Mouse (Mus musculus): ENCODE data around the gene Rasl11a. TPM values are rescaled to one million over a fixed set of nuclear protein-coding genes. Genes with fewer than 3 reads are reported as not detected.

Gene Rasl11a
- polyA plus RNA-seq, 1 experiment = not detected

GRCm38 (mm10) chr5:146823005-146823404 is 21.9 kb upstream of the Rasl11a start:
- TF ChIP-seq POLR2A (IDR thresholded peaks at IDR 0.05; ENCODE audit: borderline replicate concordance, low read depth, low read length) (no peak), CTCF (IDR thresholded peaks at IDR 0.05; ENCODE audit: low read depth, low read length) (no peak)
- H3K27ac ChIP-seq (ENCODE audit: insufficient read depth, low read depth, low read length) = no peak overlapping the region
- no peak overlapping the region for H3K4me3 ChIP-seq (ENCODE audit: insufficient read depth, low read length)
- H3K4me1 ChIP-seq (ENCODE audit: control insufficient read depth, insufficient read depth, low read length) = peaks cover 30% of the 10 kb centered on the region

DNA sequence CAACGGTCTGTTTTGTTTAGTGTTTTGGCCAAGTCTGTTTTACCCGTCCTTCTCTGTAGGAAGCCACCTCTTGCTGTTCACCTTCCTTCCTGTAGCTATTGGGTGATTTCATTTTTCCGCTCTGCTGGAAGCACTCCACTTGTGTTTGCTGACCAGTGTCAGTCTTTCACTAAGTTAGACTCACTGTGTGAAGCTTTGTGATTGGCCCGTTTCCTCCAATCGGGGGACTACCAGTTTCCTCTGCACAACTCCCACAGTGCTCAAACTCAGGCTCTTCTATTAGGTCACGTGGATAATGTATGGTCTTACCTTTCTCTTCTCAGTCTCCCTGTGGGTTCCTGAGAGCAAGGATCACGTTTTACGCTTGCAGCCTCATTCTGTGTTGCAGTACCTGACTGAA is 15.3 kb upstream of the Rasl11a start:
- H3K4me3 ChIP-seq (ENCODE audit: insufficient read depth, low read length) = peak overlapping the region; percentile 45
- peak overlapping the region; percentile 34; the same call in 1 of the 2 replicates for H3K27ac ChIP-seq (ENCODE audit: insufficient read depth, low read depth, low read length)
- TF ChIP-seq POLR2A (IDR thresholded peaks at IDR 0.05; ENCODE audit: borderline replicate concordance, low read depth, low read length) (no peak), CTCF (IDR thresholded peaks at IDR 0.05; ENCODE audit: low read depth, low read length) (no peak)
- peaks cover 13% of the 10 kb centered on the region for H3K4me1 ChIP-seq (ENCODE audit: control insufficient read depth, insufficient read depth, low read length)

- H3K4me3 ChIP-seq (ENCODE audit: insufficient read depth, low read length) = peak overlapping the region; percentile 79
- H3K4me1 ChIP-seq (ENCODE audit: control insufficient read depth, insufficient read depth, low read length) = peaks cover 11% of the 10 kb centered on the region
- peak overlapping the region; percentile 5; the same call in 1 of the 2 replicates for H3K27ac ChIP-seq (ENCODE audit: insufficient read depth, low read depth, low read length)
- no peak for TF ChIP-seq CTCF (IDR thresholded peaks at IDR 0.05; ENCODE audit: low read depth, low read length)
- no peak for TF ChIP-seq POLR2A (IDR thresholded peaks at IDR 0.05; ENCODE audit: borderline replicate concordance, low read depth, low read length)
Measured at GRCm38 (mm10) chr5:146832435-146832768, 12.5 kb upstream of the Rasl11a start.

DNA sequence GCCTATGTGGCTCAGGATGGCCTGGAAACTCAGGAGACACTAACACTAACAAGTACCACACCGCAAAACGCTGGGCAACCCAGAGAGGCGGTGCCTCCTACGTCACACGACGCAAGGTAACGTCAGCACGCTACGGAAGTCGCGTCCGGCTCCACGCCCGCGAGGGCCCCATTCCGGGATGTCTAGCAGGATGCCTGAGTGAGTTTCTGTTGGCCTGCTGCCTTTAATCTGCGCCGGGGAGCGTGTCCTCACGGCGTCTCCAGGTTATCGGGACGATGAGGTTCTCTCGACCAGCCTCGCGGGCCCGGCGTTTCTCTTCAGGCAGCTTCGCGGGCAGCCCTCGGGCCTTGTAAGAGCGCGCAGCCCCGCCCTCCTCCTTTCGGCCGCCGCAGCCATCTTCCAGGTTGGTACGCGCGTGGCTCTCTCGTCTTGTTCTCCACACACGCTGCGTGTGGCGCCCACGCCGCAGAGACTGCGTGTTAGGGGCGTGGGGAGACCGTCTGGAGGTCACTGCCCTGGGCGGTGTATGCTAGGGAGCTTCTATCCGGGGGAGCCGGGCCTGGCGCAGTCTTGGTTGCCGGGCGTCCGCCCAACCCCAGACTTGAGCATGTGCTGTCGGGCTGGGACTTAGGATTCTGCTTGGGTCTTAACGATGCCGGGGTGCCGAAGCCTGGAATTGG is 12.0 kb upstream of the Rasl11a start, which contains the start of gene Rpl21:
Gene Rpl21, plus strand, starts transcription at position 122 of the 680 bp plus-strand sequence.
- TF ChIP-seq POLR2A (IDR thresholded peaks at IDR 0.05; ENCODE audit: borderline replicate concordance, low read depth, low read length) (no peak), CTCF (IDR thresholded peaks at IDR 0.05; ENCODE audit: low read depth, low read length) (no peak)
- Histone ChIP-seq H3K4me3 (ENCODE audit: insufficient read depth, low read length) (peak within 1 kb of the TSS; percentile 79), H3K27ac (ENCODE audit: insufficient read depth, low read depth, low read length) (peak within 1 kb of the TSS; percentile 75), H3K4me1 (ENCODE audit: control insufficient read depth, insufficient read depth, low read length) (peaks cover 11% of the 10 kb centered on the region)

GRCm38 (mm10) chr5:146833673-146834201 is 11.1 kb upstream of the Rasl11a start:
- TF ChIP-seq POLR2A (IDR thresholded peaks at IDR 0.05; ENCODE audit: borderline replicate concordance, low read depth, low read length) = no peak
- no peak for TF ChIP-seq CTCF (IDR thresholded peaks at IDR 0.05; ENCODE audit: low read depth, low read length)
- H3K27ac ChIP-seq (ENCODE audit: insufficient read depth, low read depth, low read length) = peak overlapping the region; percentile 75
- H3K4me1 ChIP-seq (ENCODE audit: control insufficient read depth, insufficient read depth, low read length) = peaks cover 11% of the 10 kb centered on the region
- peak overlapping the region; percentile 79 for H3K4me3 ChIP-seq (ENCODE audit: insufficient read depth, low read length)

GRCm38 (mm10) chr5:146834959-146835358 is 9.9 kb upstream of the Rasl11a start:
- Histone ChIP-seq H3K4me3 (ENCODE audit: insufficient read depth, low read length) (no peak overlapping the region), H3K4me1 (ENCODE audit: control insufficient read depth, insufficient read depth, low read length) (peaks cover 11% of the 10 kb centered on the region), H3K27ac (ENCODE audit: insufficient read depth, low read depth, low read length) (no peak overlapping the region)
- TF ChIP-seq CTCF (IDR thresholded peaks at IDR 0.05; ENCODE audit: low read depth, low read length) (no peak), POLR2A (IDR thresholded peaks at IDR 0.05; ENCODE audit: borderline replicate concordance, low read depth, low read length) (no peak)

GRCm38 (mm10) chr5:146837967-146838720 is 6.7 kb upstream of the Rasl11a start:
- Histone ChIP-seq H3K4me3 (ENCODE audit: insufficient read depth, low read length) (no peak overlapping the region), H3K27ac (ENCODE audit: insufficient read depth, low read depth, low read length) (no peak overlapping the region), H3K4me1 (ENCODE audit: control insufficient read depth, insufficient read depth, low read length) (peaks cover 8% of the 10 kb centered on the region)
- TF ChIP-seq CTCF (IDR thresholded peaks at IDR 0.05; ENCODE audit: low read depth, low read length) (no peak), POLR2A (IDR thresholded peaks at IDR 0.05; ENCODE audit: borderline replicate concordance, low read depth, low read length) (no peak)

DNA sequence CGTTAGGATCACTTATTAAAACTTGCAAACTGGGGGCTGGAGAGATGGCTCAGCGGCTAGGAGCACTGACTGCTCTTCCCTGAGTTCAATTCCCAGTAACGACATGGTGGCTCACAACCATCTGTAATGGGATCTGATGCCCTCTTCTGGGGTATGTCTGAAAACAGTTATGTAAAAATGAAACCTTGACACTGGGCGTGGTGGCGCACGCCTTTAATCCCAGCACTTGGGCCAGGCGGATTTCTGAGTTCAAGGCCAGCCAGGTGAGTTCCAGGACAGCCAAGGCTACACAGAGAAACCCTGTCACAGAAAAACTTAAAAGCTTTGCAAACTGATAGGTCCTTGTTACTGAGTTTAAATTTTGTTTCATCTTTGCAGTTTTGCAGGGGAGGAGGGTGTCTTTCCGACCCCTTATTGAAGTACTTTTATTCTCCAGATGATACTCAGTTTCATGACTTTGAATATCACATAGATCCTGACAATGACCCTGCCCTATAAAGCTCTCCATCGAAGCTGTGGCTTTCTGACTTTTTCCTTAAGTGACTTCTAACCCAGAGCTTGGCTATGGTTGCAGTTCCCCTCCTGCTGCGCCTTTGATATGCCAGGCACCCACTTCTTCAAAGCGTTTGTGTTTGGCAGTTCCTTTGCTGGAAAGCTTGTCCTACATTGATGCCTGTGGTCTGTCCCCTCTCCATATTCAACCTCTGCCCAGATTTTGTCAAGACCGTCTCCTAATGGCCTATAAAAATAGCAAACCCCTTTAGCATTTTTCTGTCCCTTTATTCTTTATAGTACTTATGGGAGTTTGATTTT is 5.8 kb upstream of the Rasl11a start:
- H3K4me1 ChIP-seq (ENCODE audit: control insufficient read depth, insufficient read depth, low read length) = peaks cover 8% of the 10 kb centered on the region
- H3K27ac ChIP-seq (ENCODE audit: insufficient read depth, low read depth, low read length) = no peak overlapping the region
- TF ChIP-seq CTCF (IDR thresholded peaks at IDR 0.05; ENCODE audit: low read depth, low read length) = no peak
- no peak for TF ChIP-seq POLR2A (IDR thresholded peaks at IDR 0.05; ENCODE audit: borderline replicate concordance, low read depth, low read length)
- no peak overlapping the region for H3K4me3 ChIP-seq (ENCODE audit: insufficient read depth, low read length)

- Histone ChIP-seq H3K27ac (ENCODE audit: insufficient read depth, low read depth, low read length) (no peak overlapping the region), H3K4me1 (ENCODE audit: control insufficient read depth, insufficient read depth, low read length) (peaks cover under 1% of the 10 kb centered on the region; the same call in 1 of the 2 replicates), H3K4me3 (ENCODE audit: insufficient read depth, low read length) (no peak overlapping the region)
- TF ChIP-seq POLR2A (IDR thresholded peaks at IDR 0.05; ENCODE audit: borderline replicate concordance, low read depth, low read length) (no peak), CTCF (IDR thresholded peaks at IDR 0.05; ENCODE audit: low read depth, low read length) (no peak)
Measured at GRCm38 (mm10) chr5:146839760-146840159, 5.1 kb upstream of the Rasl11a start.

Data from bone marrow macrophage, adult 2 months (primary cell).